Mouse (Mus musculus): Measurements from ENCODE around the gene 1700028P14Rik.

DNA sequence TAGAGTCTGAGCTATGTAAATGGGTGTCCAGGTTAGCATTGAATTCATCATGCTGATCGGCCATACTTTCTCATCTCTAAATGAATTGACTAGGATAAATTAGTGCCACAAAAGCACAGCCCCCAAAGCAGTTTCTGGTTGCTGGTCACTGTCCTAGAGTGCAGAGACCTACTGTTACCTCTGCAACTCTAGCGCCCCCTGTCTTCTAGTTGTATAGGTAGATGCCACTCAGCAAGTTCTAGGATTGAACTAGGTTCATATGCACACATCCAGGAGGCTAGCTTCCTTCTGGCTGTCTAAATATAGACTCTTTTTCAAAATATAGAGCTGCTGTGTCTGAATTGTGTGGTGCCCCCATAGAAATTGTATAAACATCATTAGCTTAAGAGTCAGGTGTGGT is 141.3 kb downstream of the 1700028P14Rik start:
- TF ChIP-seq POLR2A (IDR thresholded peaks at IDR 0.05; ENCODE audit: low read depth, low read length): no peak
- TF ChIP-seq CTCF (IDR thresholded peaks at IDR 0.05; ENCODE audit: extremely low read depth, insufficient read depth, insufficient read length, insufficient replicate concordance): no peak

Measured in spleen, adult 2 months (tissue).